Mouse (Mus musculus) neural tube, embryonic 14.5 days (tissue): Measurements from ENCODE around the gene Kcna7. TPM values are rescaled to one million over a fixed set of nuclear protein-coding genes. Genes with fewer than 3 reads are reported as not detected.
"Not testable (repeated sequence)": the region's sequence is repeated elsewhere in the genome, so short reads cannot be mapped to it uniquely, and the experiment has no call there.

Experiments
- ATAC-seq: fragments of 200-750 bp; cut with Nextera tagmentation; 2 replicates; pipeline ENCODE4 v1.8.0; 2017; ENCODE audit warnings: low read depth, mild to moderate bottlenecking, moderate TSS enrichment, moderate library complexity
- H3K27ac ChIP-seq: fragments of 300-500 bp; sonication (generic); 2 replicates; pipeline ENCODE4 v1.5.1; 2014; ENCODE audit warnings: low read depth, mild to moderate bottlenecking, control low read depth, low read length, moderate library complexity, mixed read lengths
- H3K27me3 ChIP-seq: fragments of 300-500 bp; sonication (generic); 2 replicates; pipeline ENCODE4 v1.6.1; 2014; ENCODE audit warnings: low read length; ENCODE audit not compliant: control insufficient read depth, insufficient read depth
- H3K36me3 ChIP-seq: fragments of 300-500 bp; sonication (generic); 2 replicates; pipeline ENCODE4 v1.6.1; 2014; ENCODE audit warnings: low read length, mixed read lengths; ENCODE audit not compliant: control insufficient read depth, insufficient read depth
- H3K4me1 ChIP-seq: fragments of 300-500 bp; sonication (generic); 2 replicates; pipeline ENCODE4 v1.6.1; 2014; ENCODE audit warnings: low read length; ENCODE audit not compliant: control insufficient read depth, insufficient read depth
- H3K4me2 ChIP-seq: fragments of 300-500 bp; sonication (generic); 2 replicates; pipeline ENCODE4 v1.6.1; 2014; ENCODE audit warnings: mild to moderate bottlenecking, low read depth, low read length, control low read depth
- H3K4me3 ChIP-seq: fragments of 300-500 bp; sonication (generic); 2 replicates; pipeline ENCODE4 v1.5.1; 2014; ENCODE audit warnings: low read depth, low read length, control low read depth, mixed read lengths
- H3K9ac ChIP-seq: fragments of 300-500 bp; sonication (generic); replicated peaks from 2 replicates; pipeline ENCODE4 v1.6.1; 2014; ENCODE audit warnings: low read depth, mild to moderate bottlenecking, control low read depth, low read length, mixed read lengths
- H3K9me3 ChIP-seq: fragments of 300-500 bp; sonication (generic); 2 replicates; pipeline ENCODE4 v1.6.1; 2016; ENCODE audit warnings: low read length; ENCODE audit not compliant: control insufficient read depth
- WGBS: fragments of 180-500 bp; shearing (Covaris S2); extraction: QIAGEN DNeasy Blood & Tissue Kit; methylation state at CpG from one replicate; pipeline ENCODE4 v1.1.7; 2014; 5-methylcytosine and 5-hydroxymethylcytosine counted together
- polyA plus RNA-seq: library from polyadenylated mRNA; unstranded; fragments of >200 nt; fragmentation: Nextera tagmentation; extraction: Ambion mirVana; gene quantifications from 2 replicates; pipeline ENCODE4 v1.2.1, GENCODE M21; 2014

The Kcna7 gene
- polyA plus RNA-seq, 1 experiment from 2014 or later = not detected

GRCm38 (mm10) chr7:45376057-45376456 lies 29.4 kb upstream of the Kcna7 start:
- Histone ChIP-seq H3K27ac (no peak overlapping the region), H3K27me3 (no peaks in the 10 kb centered on the region), H3K36me3 (peaks cover 66% of the 10 kb centered on the region), H3K4me2 (no peak overlapping the region), H3K4me3 (no peak overlapping the region), H3K9me3 (no peaks in the 10 kb centered on the region), H3K9ac (no peak overlapping the region), H3K4me1 (no peaks in the 10 kb centered on the region)
- WGBS = 82% methylated on average over 1 of the region's 1 CpGs
- ATAC-seq = no peak

GRCm38 (mm10) chr7:45386077-45386476 lies 19.4 kb upstream of the Kcna7 start:
- H3K27me3 ChIP-seq = no peaks in the 10 kb centered on the region
- no peak overlapping the region for H3K27ac ChIP-seq
- 93% methylated on average over 3 of the region's 3 CpGs for WGBS
- H3K9me3 ChIP-seq = no peaks in the 10 kb centered on the region
- ATAC-seq = no peak
- no peak overlapping the region for H3K9ac ChIP-seq
- H3K4me2 ChIP-seq = no peak overlapping the region
- no peaks in the 10 kb centered on the region for H3K4me1 ChIP-seq
- no peak overlapping the region for H3K4me3 ChIP-seq
- H3K36me3 ChIP-seq = peaks cover 75% of the 10 kb centered on the region

- H3K4me1 ChIP-seq = peaks cover 21% of the 10 kb centered on the region
- H3K4me3 ChIP-seq = peak overlapping the region; percentile 58
- peak overlapping the region; percentile 98 for H3K4me2 ChIP-seq
- ATAC-seq = peak; percentile 80
- H3K9me3 ChIP-seq = no peaks in the 10 kb centered on the region
- WGBS = 0% methylated on average over 20 of the region's 20 CpGs
- peak overlapping the region; percentile 91 for H3K27ac ChIP-seq
- H3K9ac ChIP-seq = peak overlapping the region; percentile 84
- H3K36me3 ChIP-seq = peaks cover 13% of the 10 kb centered on the region
- H3K27me3 ChIP-seq = no peaks in the 10 kb centered on the region
These were observed 10.3 kb upstream of the Kcna7 start for GRCm38 (mm10) chr7:45395129-45395541.

- H3K27me3 ChIP-seq = no peaks in the 10 kb centered on the region
- H3K4me1 ChIP-seq = peaks cover 21% of the 10 kb centered on the region
- peak; percentile 97 for ATAC-seq
- H3K36me3 ChIP-seq = peaks cover 9% of the 10 kb centered on the region
- under 1% methylated on average over 60 of the region's 60 CpGs for WGBS
- peak within 1 kb of the TSS; percentile 58 for H3K4me3 ChIP-seq
- H3K27ac ChIP-seq = peak within 1 kb of the TSS; percentile 91
- H3K4me2 ChIP-seq = peak within 1 kb of the TSS; percentile 98
- H3K9ac ChIP-seq = peak within 1 kb of the TSS; percentile 84
- H3K9me3 ChIP-seq = no peaks in the 10 kb centered on the region
These were observed 9.7 kb upstream of the Kcna7 start, which contains the start of gene Snrnp70 for GRCm38 (mm10) chr7:45395578-45396336. TSS of gene Snrnp70 (minus strand) at chr7:45395742.

GRCm38 (mm10) chr7:45396337-45396775 lies 9.1 kb upstream of the Kcna7 start:
- Histone ChIP-seq H3K4me2 (peak overlapping the region; percentile 53), H3K4me3 (peak overlapping the region; percentile 58), H3K4me1 (peaks cover 21% of the 10 kb centered on the region)
- not testable (repeated sequence) for H3K9me3 ChIP-seq, H3K9ac ChIP-seq, H3K27me3 ChIP-seq, H3K36me3 ChIP-seq, H3K27ac ChIP-seq
- 6% methylated on average over 3 of the region's 3 CpGs for WGBS
- ATAC-seq = 0 out of 2 replicates have a peak, but pooled peaks have one; percentile 15

- H3K36me3 ChIP-seq = peaks cover 2% of the 10 kb centered on the region; the same call in 1 of the 2 replicates
- H3K9ac ChIP-seq = no peak overlapping the region
- ATAC-seq = no peak
- H3K4me1 ChIP-seq = peaks cover 21% of the 10 kb centered on the region
- 68% methylated on average over 2 of the region's 2 CpGs for WGBS
- no peaks in the 10 kb centered on the region for H3K27me3 ChIP-seq
- H3K27ac ChIP-seq = no peak overlapping the region
- no peak overlapping the region for H3K4me3 ChIP-seq
- H3K9me3 ChIP-seq = no peaks in the 10 kb centered on the region
- H3K4me2 ChIP-seq = no peak overlapping the region
These were observed 8.7 kb upstream of the Kcna7 start for GRCm38 (mm10) chr7:45396787-45397186.

GRCm38 (mm10) chr7:45401521-45402085 lies 3.9 kb upstream of the Kcna7 start:
- Histone ChIP-seq H3K27ac (no peak overlapping the region), H3K9ac (no peak overlapping the region), H3K4me2 (no peak overlapping the region), H3K27me3 (peaks cover 14% of the 10 kb centered on the region), H3K4me1 (no peaks in the 10 kb centered on the region), H3K4me3 (no peak overlapping the region), H3K36me3 (no peaks in the 10 kb centered on the region), H3K9me3 (no peaks in the 10 kb centered on the region)
- no peak for ATAC-seq
- WGBS = 82% methylated on average over 10 of the region's 10 CpGs

- no peak overlapping the region for H3K9ac ChIP-seq
- H3K27me3 ChIP-seq = peaks cover 35% of the 10 kb centered on the region
- H3K27ac ChIP-seq = no peak overlapping the region
- no peaks in the 10 kb centered on the region for H3K36me3 ChIP-seq
- H3K4me2 ChIP-seq = no peak overlapping the region
- no peak overlapping the region for H3K4me3 ChIP-seq
- ATAC-seq = no peak
- H3K9me3 ChIP-seq = no peaks in the 10 kb centered on the region
- 47% methylated on average over 6 of the region's 6 CpGs for WGBS
- no peaks in the 10 kb centered on the region for H3K4me1 ChIP-seq
These were observed 1.8 kb upstream of the Kcna7 start for GRCm38 (mm10) chr7:45403532-45404261.
